Mouse (Mus musculus) lung, postnatal 10 days (tissue): ENCODE results near the gene Otulin.

Source experiments
- DNase-seq: peaks from one replicate; pipeline ENCODE4 v3.0.0; 2021

Gene Otulin

GRCm38 (mm10) chr15:27548110-27548509 lies 82.4 kb downstream of the Otulin start:
- peak; percentile 16 for DNase-seq

- no peak for DNase-seq
Measured at GRCm38 (mm10) chr15:27545203-27545602, 85.3 kb downstream of the Otulin start.

GRCm38 (mm10) chr15:27539745-27540144 lies 90.7 kb downstream of the Otulin start:
- no peak for DNase-seq

- no peak for DNase-seq
Measured at GRCm38 (mm10) chr15:27537519-27538223, 92.8 kb downstream of the Otulin start.

- no peak for DNase-seq
Measured at GRCm38 (mm10) chr15:27536771-27537170, 93.7 kb downstream of the Otulin start.

- no peak for DNase-seq
Measured at GRCm38 (mm10) chr15:27536186-27536585, 94.3 kb downstream of the Otulin start.

GRCm38 (mm10) chr15:27535681-27536080 lies 94.8 kb downstream of the Otulin start:
- DNase-seq: no peak

- no peak for DNase-seq
Measured at GRCm38 (mm10) chr15:27533036-27533435, 97.5 kb downstream of the Otulin start.

- no peak for DNase-seq
Measured at GRCm38 (mm10) chr15:27530023-27530422, 100.5 kb downstream of the Otulin start.

GRCm38 (mm10) chr15:27528896-27529295 lies 101.6 kb downstream of the Otulin start:
- no peak for DNase-seq

GRCm38 (mm10) chr15:27525233-27526005 lies 105.1 kb downstream of the Otulin start:
- DNase-seq: peak; percentile 33

GRCm38 (mm10) chr15:27519857-27520256 lies 110.6 kb downstream of the Otulin start:
- no peak for DNase-seq

GRCm38 (mm10) chr15:27518026-27518425 lies 112.5 kb downstream of the Otulin start:
- no peak for DNase-seq

- DNase-seq: no peak
Measured at GRCm38 (mm10) chr15:27516927-27517326, 113.6 kb downstream of the Otulin start.

GRCm38 (mm10) chr15:27508982-27509381 lies 121.5 kb downstream of the Otulin start:
- DNase-seq: no peak

- no peak for DNase-seq
Measured at GRCm38 (mm10) chr15:27508169-27508568, 122.3 kb downstream of the Otulin start.

- no peak for DNase-seq
Measured at GRCm38 (mm10) chr15:27506893-27507596, 123.4 kb downstream of the Otulin start.

GRCm38 (mm10) chr15:27506127-27506886 lies 124.2 kb downstream of the Otulin start:
- no peak for DNase-seq

- no peak for DNase-seq
Measured at GRCm38 (mm10) chr15:27503801-27504730, 126.4 kb downstream of the Otulin start.

- peak; percentile 25 for DNase-seq
Measured at GRCm38 (mm10) chr15:27503221-27503620, 127.3 kb downstream of the Otulin start.

- DNase-seq: no peak
Measured at GRCm38 (mm10) chr15:27502338-27502737, 128.2 kb downstream of the Otulin start.

GRCm38 (mm10) chr15:27500390-27500789 lies 130.1 kb downstream of the Otulin start:
- DNase-seq: no peak
